Mouse (Mus musculus) cerebellum, postnatal 4 days (tissue): ENCODE data around the gene AI481877.

ENCODE experiments used
- DNase-seq, 2 experiments: peaks; one replicate each; pipeline ENCODE4 v3.0.0; 2022; ENCODE audit warnings: low spot score in 2 of 2, mixed read lengths in 1 of 2

The AI481877 gene

GRCm38 (mm10) chr4:59034918-59035785, 103.6 kb downstream of the AI481877 start, which contains the start of gene Gng10:
Gene Gng10, plus strand, starts transcription at chr4:59035088.
- DNase-seq: peak; percentile 50 to 65

- DNase-seq: peak in 1 of 2 experiments; percentile 13
Observed at GRCm38 (mm10) chr4:59034325-59034917, 104.4 kb downstream of the AI481877 start.

- DNase-seq: no peak
Observed at GRCm38 (mm10) chr4:59016922-59017321, 121.9 kb downstream of the AI481877 start.

GRCm38 (mm10) chr4:59015181-59015580, 123.6 kb downstream of the AI481877 start:
- no peak for DNase-seq

- DNase-seq: no peak
Observed at GRCm38 (mm10) chr4:59011446-59011845, 127.3 kb downstream of the AI481877 start.

GRCm38 (mm10) chr4:59009696-59010095, 129.1 kb downstream of the AI481877 start:
- no peak for DNase-seq

- no peak for DNase-seq
Observed at GRCm38 (mm10) chr4:59009186-59009585, 129.6 kb downstream of the AI481877 start.

- no peak for DNase-seq
Observed at GRCm38 (mm10) chr4:59007974-59008373, 130.8 kb downstream of the AI481877 start.

- DNase-seq: no peak
Observed at GRCm38 (mm10) chr4:59007016-59007415, 131.8 kb downstream of the AI481877 start.

GRCm38 (mm10) chr4:59006211-59006610, 132.6 kb downstream of the AI481877 start:
- no peak for DNase-seq

GRCm38 (mm10) chr4:59003806-59004200, 135.0 kb downstream of the AI481877 start:
- DNase-seq: no peak

- peak; percentile 79 to 89 for DNase-seq
Observed at GRCm38 (mm10) chr4:59002948-59003805, 135.6 kb downstream of the AI481877 start, which contains the start of gene Gm20503. Gene Gm20503, plus strand, starts transcription at chr4:59003210.

- no peak for DNase-seq
Observed at GRCm38 (mm10) chr4:59000614-59001013, 138.2 kb downstream of the AI481877 start.

GRCm38 (mm10) chr4:58999686-59000085, 139.1 kb downstream of the AI481877 start:
- peak; percentile 43 to 77 for DNase-seq

GRCm38 (mm10) chr4:58998688-58999087, 140.1 kb downstream of the AI481877 start:
- DNase-seq: no peak

- DNase-seq: no peak
Observed at GRCm38 (mm10) chr4:58997081-58997480, 141.7 kb downstream of the AI481877 start.

- DNase-seq: no peak
Observed at GRCm38 (mm10) chr4:58995251-58995693, 143.5 kb downstream of the AI481877 start.

GRCm38 (mm10) chr4:58994762-58995161, 144.0 kb downstream of the AI481877 start, which contains the start of gene Dnajc25:
Gene Dnajc25, plus strand, starts transcription at chr4:58995062.
- DNase-seq: no peak
